Mouse (Mus musculus): ENCODE results near the gene Pax6.

Pax6 gene

GRCm38 (mm10) chr2:105671798-105672595, 3.3 kb downstream of the Pax6 start:
- DNase-seq: peak; percentile 69

GRCm38 (mm10) chr2:105672596-105672960, 3.9 kb downstream of the Pax6 start:
- DNase-seq: peak; percentile 63

GRCm38 (mm10) chr2:105673054-105673453, 4.4 kb downstream of the Pax6 start:
- DNase-seq: peak; percentile 66

GRCm38 (mm10) chr2:105673631-105674060, 4.9 kb downstream of the Pax6 start:
- DNase-seq: peak; percentile 87

GRCm38 (mm10) chr2:105674061-105674874, 5.6 kb downstream of the Pax6 start:
- peak; percentile 76 for DNase-seq

- DNase-seq: peak; percentile 97
Measured at GRCm38 (mm10) chr2:105674875-105675729, 6.4 kb downstream of the Pax6 start.

- no peak for DNase-seq
Measured at GRCm38 (mm10) chr2:105675730-105676079, 7.0 kb downstream of the Pax6 start.

GRCm38 (mm10) chr2:105676080-105676908, 7.6 kb downstream of the Pax6 start:
- DNase-seq: peak; percentile 58

GRCm38 (mm10) chr2:105676909-105677433, 8.3 kb downstream of the Pax6 start:
- DNase-seq: no peak

- DNase-seq: peak; percentile 51
Measured at GRCm38 (mm10) chr2:105677434-105678105, 8.9 kb downstream of the Pax6 start.

- no peak for DNase-seq
Measured at GRCm38 (mm10) chr2:105678306-105678705, 9.6 kb downstream of the Pax6 start.

- peak; percentile 51 for DNase-seq
Measured at GRCm38 (mm10) chr2:105678880-105679321, 10.2 kb downstream of the Pax6 start.

GRCm38 (mm10) chr2:105679331-105679730, 10.6 kb downstream of the Pax6 start:
- DNase-seq: no peak

GRCm38 (mm10) chr2:105680146-105680998, 11.7 kb downstream of the Pax6 start:
- peak; percentile 68 for DNase-seq

GRCm38 (mm10) chr2:105680999-105681710, 12.5 kb downstream of the Pax6 start:
- DNase-seq: peak; percentile 72

- peak; percentile 78 for DNase-seq
Measured at GRCm38 (mm10) chr2:105682011-105682501, 13.4 kb downstream of the Pax6 start.

GRCm38 (mm10) chr2:105682634-105683351, 14.1 kb downstream of the Pax6 start:
- peak; percentile 76 for DNase-seq

- peak; percentile 63 for DNase-seq
Measured at GRCm38 (mm10) chr2:105683771-105684410, 15.2 kb downstream of the Pax6 start.
